Mouse (Mus musculus) right cerebral cortex, postnatal 10 days (tissue): ENCODE data around the gene Usp21.
"Not testable (repeated sequence)": the region's sequence is repeated elsewhere in the genome, so short reads cannot be mapped to it uniquely, and the experiment has no call there.

Source experiments
- DNase-seq, 2 experiments: peaks; one replicate each; pipeline ENCODE4 v3.0.0; 2021; ENCODE audit warnings: low spot score in 2 of 2

The Usp21 gene

GRCm38 (mm10) chr1:171287136-171288081 lies at the start of gene Usp21:
Gene Usp21, minus strand, starts transcription at chr1:171287991.
- DNase-seq, result peak; percentile 97 to 98

- DNase-seq, result no peak
Observed at GRCm38 (mm10) chr1:171330216-171330560, 42.4 kb upstream of the Usp21 start.

DNA sequence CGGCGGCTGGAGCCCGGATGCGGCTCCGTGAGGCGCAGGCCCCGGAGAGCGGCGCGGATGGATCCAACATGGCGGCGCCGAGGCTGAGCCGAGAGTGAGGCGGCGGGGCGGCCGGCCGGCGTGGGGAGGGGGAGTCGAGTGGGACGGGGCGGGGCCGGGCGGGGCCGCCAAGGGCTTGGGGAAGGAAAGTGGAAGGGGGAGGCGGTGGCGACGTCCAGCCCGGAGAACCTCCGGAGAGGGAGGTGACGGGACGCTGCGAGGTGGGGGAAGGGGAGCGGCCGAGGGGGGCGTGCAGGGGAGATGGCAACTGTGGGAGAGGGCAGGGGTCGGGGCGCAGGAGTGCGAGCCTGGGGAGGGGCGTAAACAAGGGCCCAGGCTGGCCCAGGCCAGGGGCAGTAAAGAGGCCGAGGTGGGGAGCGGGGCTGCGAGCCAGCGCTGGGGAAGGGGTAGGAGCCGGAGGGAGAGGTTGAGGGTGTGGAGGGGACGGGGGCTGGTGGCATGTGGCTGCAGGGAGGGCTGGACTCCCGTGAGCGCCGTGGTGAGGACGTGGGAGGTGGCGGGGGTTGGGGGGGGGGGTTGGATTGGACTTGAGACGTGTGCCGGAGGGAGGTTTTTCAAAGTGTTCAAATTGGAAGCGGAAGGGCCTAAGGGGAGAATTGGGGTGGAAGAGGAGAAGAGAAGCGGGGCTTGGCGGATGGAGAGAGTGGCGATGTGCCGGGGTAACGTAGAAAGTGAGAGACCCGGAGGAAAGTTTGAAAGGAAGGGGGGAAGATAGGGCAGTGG lies 41.8 kb upstream of the Usp21 start:
- no peak for DNase-seq

- DNase-seq, result peak; percentile 96 to 98
Observed at GRCm38 (mm10) chr1:171328839-171329432, 41.1 kb upstream of the Usp21 start, which contains the start of gene Dedd. Gene Dedd, plus strand, starts transcription at chr1:171329145.

GRCm38 (mm10) chr1:171328244-171328643 lies 40.5 kb upstream of the Usp21 start:
- no peak for DNase-seq

DNA sequence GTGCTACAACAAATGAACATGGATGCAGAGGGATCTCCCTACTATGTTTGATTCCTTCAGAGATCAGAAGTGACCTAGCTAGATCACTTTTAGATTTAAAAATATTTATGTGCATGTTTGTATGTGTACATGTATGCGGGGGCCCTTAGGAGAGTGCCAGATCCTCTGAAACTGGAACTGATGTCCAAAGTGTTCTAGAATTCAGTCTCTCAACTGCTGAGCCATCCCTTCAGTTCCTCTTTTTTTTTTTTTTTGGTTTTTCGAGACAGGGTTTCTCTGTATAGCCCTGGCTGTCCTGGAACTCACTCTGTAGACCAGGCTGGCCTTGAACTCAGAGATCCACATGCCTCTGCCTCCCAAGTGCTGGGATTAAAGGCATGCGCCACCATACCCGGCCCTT lies 38.8 kb upstream of the Usp21 start:
- DNase-seq, result not testable (repeated sequence)

DNA sequence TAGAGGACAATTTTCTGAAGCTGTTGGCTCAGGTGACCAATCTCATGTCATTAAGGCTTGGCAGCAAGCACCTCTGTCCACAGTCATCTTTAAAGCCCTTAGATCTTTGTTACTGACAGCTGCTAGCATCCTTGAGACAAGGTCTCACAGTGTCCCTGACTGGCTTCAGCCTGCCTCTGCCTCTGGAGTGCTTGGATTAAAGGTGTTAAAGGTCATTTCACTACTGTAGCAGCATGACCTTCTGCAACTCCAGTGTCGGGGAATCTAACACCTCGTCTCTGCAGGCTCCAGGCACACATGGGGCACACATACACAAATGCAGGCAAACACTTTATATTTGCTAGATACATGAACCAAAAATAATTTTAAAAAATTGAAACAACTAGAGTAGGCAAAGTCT lies 37.8 kb upstream of the Usp21 start:
- no peak for DNase-seq

GRCm38 (mm10) chr1:171322012-171322411 lies 34.2 kb upstream of the Usp21 start:
- no peak for DNase-seq

- DNase-seq, result no peak
Observed at GRCm38 (mm10) chr1:171321415-171321814, 33.6 kb upstream of the Usp21 start.

- no peak for DNase-seq
Observed at GRCm38 (mm10) chr1:171320151-171320550, 32.4 kb upstream of the Usp21 start.

DNA sequence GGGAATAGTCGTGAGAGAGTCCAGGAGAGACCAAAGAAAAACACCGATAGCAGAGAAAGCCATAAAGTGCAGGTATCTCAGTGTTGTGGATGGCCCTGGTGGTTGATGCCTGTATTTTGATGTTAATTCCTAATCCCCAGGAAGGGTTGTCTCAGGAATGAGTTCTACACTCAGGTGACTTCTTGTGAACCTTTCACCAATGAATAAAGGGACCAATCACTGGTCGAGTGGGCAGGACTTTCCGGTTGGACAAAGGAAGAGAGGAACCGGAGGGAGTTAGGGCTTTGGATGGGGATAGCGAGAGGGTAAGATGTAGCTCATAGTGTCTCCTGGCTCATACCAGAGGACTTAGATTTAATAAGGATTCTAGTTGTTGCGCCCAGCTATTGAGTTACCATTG lies 32.0 kb upstream of the Usp21 start:
- no peak for DNase-seq

- no peak for DNase-seq
Observed at GRCm38 (mm10) chr1:171309321-171309720, 21.5 kb upstream of the Usp21 start.

DNA sequence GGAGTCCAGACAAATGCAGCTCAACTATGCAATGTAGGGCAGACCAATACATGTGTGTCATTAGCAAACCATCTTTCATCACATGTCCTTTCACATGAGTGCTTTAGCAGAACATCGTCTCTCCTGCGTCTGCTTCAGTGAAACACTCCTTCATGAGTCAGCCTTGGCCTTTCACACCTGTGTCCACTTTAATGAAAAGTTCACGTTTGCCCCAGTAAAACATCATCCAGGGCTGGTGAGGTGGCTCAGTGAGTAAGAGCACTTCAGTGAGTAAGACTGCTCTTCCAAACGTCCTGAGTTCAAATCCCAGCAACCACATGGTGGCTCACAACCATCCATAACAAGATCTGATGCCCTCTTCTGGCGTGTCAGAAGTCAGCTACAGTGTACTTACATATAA lies 18.4 kb upstream of the Usp21 start:
- DNase-seq, result peak in 1 of 2 experiments; percentile 10

GRCm38 (mm10) chr1:171298226-171298625 lies 10.4 kb upstream of the Usp21 start:
- no peak for DNase-seq

- no peak for DNase-seq
Observed at GRCm38 (mm10) chr1:171295063-171295402, 7.2 kb upstream of the Usp21 start.

DNA sequence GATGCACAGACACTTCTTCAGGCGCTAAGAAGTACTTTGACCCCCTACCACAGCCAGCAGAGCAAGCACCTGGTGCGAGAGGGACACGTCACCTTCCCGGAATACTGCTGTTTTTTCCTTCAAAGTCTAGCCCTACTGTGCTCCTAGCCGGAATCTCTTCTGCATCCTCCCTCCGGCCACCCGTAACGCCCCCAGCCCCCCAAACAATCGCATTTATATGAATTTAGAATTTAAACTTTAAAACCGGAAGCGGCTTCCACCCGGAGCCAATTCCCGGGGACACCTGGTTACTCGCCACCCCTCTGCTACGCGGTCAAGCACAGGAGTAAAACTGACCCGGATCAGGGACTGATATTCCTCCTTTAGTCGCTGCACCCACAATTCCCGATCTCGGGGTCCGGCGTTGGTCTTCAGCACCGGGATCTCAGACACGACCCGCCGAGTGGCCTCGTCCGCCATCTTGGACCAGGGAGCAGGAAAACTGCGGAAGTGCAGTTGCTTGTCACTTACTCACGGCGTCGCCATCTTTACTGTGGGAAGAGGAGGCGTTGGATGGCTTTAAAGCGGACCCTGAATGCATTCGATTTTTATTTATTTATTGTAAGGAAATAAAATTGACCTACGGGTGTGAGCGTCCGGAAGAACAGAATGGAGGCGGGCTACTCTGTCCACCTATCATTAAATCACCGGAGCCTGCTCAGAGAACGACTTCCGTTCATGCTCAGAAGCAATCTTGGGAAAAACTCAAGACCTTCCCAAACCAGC lies 6.7 kb upstream of the Usp21 start, which contains the start of gene Ufc1:
Gene Ufc1, minus strand, starts transcription at position 727 of the 765 bp plus-strand sequence.
- peak; percentile 87 to 91 for DNase-seq

GRCm38 (mm10) chr1:171293906-171294297 lies 6.1 kb upstream of the Usp21 start:
- DNase-seq, result peak in 1 of 2 experiments; percentile 36

DNA sequence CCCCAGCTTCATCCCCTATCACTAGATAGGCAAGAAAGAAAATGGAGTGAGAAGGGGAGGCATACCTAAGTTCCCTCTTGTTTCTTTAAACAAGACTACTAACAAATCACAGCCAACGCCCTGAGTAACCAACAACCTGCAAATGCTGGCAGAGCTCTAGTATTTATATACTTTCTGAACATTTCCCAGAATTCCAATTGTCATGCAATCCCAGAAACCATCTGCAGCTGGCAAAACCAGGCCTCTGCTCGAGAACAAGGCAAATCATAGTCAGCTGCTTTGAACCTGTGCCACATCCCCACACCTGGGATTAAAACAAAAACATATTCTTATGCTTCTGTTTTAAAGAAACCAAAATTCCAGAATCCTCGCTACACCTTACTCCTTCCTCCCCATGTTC lies 5.6 kb upstream of the Usp21 start:
- no peak for DNase-seq

DNA sequence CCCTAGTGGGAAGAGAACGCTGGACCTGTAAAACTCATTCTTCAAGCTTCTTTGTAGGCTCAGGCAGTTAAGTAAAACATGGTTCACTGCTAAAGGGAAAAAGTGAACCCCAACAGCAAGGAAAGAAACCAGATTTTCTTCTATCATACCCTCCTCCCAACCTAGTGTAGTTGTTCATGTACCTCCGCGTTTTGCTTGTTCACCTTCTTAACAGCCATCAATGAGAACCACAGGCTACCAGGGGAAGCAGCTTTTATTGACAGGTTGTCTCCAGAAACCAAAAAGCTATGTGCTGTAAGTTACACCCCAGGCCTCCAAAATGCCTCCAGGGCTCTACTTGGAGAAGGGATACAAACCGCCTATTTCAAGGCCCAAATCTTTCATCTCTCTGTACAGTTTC lies 537 bp upstream of the Usp21 start:
- no peak for DNase-seq

GRCm38 (mm10) chr1:171286517-171286916 lies 1.3 kb downstream of the Usp21 start:
- DNase-seq, result peak; percentile 42 to 56

- DNase-seq, result peak; percentile 26 to 34
Observed at GRCm38 (mm10) chr1:171285096-171285892, 2.5 kb downstream of the Usp21 start.
